Mouse (Mus musculus) hindbrain, embryonic 16.5 days (tissue): ENCODE data around the gene Acacb. TPM values are rescaled to one million over a fixed set of nuclear protein-coding genes. Genes with fewer than 3 reads are reported as not detected.
A peak's percentile ranks its signal among the peaks of the same experiment; 100 is the strongest.

Experiments
- ATAC-seq: fragments of 200-750 bp; cut with Nextera tagmentation; 2 replicates; pipeline ENCODE4 v1.8.0; 2017; ENCODE audit warnings: moderate TSS enrichment, moderate library complexity
- H3K27ac ChIP-seq: fragments of 300-500 bp; sonication (generic); 2 replicates; pipeline ENCODE4 v1.5.1; 2014; ENCODE audit warnings: low read depth, mild to moderate bottlenecking, control low read depth, low read length, moderate library complexity
- H3K27me3 ChIP-seq: fragments of 300-500 bp; sonication (generic); replicated peaks from 2 replicates; pipeline ENCODE4 v1.6.1; 2014; ENCODE audit warnings: low read length; ENCODE audit not compliant: control insufficient read depth, insufficient read depth
- H3K36me3 ChIP-seq: fragments of 300-500 bp; sonication (generic); 2 replicates; pipeline ENCODE4 v1.6.1; 2014; ENCODE audit warnings: mild to moderate bottlenecking, low read length, moderate library complexity, mixed read lengths; ENCODE audit not compliant: control insufficient read depth, insufficient read depth
- H3K4me1 ChIP-seq: fragments of 300-500 bp; sonication (generic); 2 replicates; pipeline ENCODE4 v1.6.1; 2014; ENCODE audit warnings: low read depth, low read length; ENCODE audit not compliant: control insufficient read depth, insufficient read depth
- H3K4me2 ChIP-seq: fragments of 300-500 bp; sonication (generic); 2 replicates; pipeline ENCODE4 v1.6.1; 2014; ENCODE audit warnings: mild to moderate bottlenecking, low read length, control low read depth, moderate library complexity
- H3K4me3 ChIP-seq: fragments of 300-500 bp; sonication (generic); 2 replicates; pipeline ENCODE4 v1.5.1; 2014; ENCODE audit warnings: mild to moderate bottlenecking, low read length, control low read depth, moderate library complexity
- H3K9ac ChIP-seq: fragments of 300-500 bp; sonication (generic); 2 replicates; pipeline ENCODE4 v1.6.1; 2014; ENCODE audit warnings: low read depth, mild to moderate bottlenecking, control low read depth, low read length, moderate library complexity
- H3K9me3 ChIP-seq: fragments of 300-500 bp; sonication (generic); 2 replicates; pipeline ENCODE4 v1.6.1; 2014; ENCODE audit warnings: mild to moderate bottlenecking, low read length, moderate library complexity; ENCODE audit not compliant: control insufficient read depth
- WGBS: fragments of 180-500 bp; shearing (Covaris S2); extraction: QIAGEN DNeasy Blood & Tissue Kit; methylation state at CpG from one replicate; pipeline ENCODE4 v1.1.7; 2014; 5-methylcytosine and 5-hydroxymethylcytosine counted together
- polyA plus RNA-seq: library from polyadenylated mRNA; unstranded; fragments of >200 nt; fragmentation: Nextera tagmentation; extraction: Ambion mirVana; gene quantifications from 2 replicates; pipeline ENCODE4 v1.2.1, GENCODE M21; 2015

The Acacb gene
- polyA plus RNA-seq, 1 experiment from 2014 or later, result 5.4 TPM

- Histone ChIP-seq H3K4me1 (peaks cover 11% of the 10 kb centered on the region), H3K9ac (no peak overlapping the region), H3K27me3 (peaks cover 16% of the 10 kb centered on the region), H3K36me3 (no peaks in the 10 kb centered on the region), H3K4me2 (no peak overlapping the region; the same call in 1 of the 2 replicates), H3K9me3 (no peaks in the 10 kb centered on the region), H3K27ac (peak overlapping the region; percentile 6; the same call in 1 of the 2 replicates), H3K4me3 (no peak overlapping the region)
- WGBS, result 24% methylated on average over 22 of the region's 22 CpGs
- ATAC-seq, result no peak
These were observed 153.0 kb downstream of the Acacb start for GRCm38 (mm10) chr5:114299156-114299855.

GRCm38 (mm10) chr5:114299883-114300610 lies 153.7 kb downstream of the Acacb start:
- no peak overlapping the region for H3K4me3 ChIP-seq
- no peaks in the 10 kb centered on the region for H3K36me3 ChIP-seq
- peaks cover 11% of the 10 kb centered on the region for H3K4me1 ChIP-seq
- H3K9ac ChIP-seq, result no peak overlapping the region
- peaks cover 16% of the 10 kb centered on the region for H3K27me3 ChIP-seq
- no peak for ATAC-seq
- no peak overlapping the region for H3K27ac ChIP-seq
- H3K9me3 ChIP-seq, result no peaks in the 10 kb centered on the region
- WGBS, result 52% methylated on average over 24 of the region's 24 CpGs
- no peak overlapping the region for H3K4me2 ChIP-seq

Other genes starting within 250 kb of the Acacb start
- gene Coro1c, start 237.8 kb upstream of the Acacb start, polyA plus RNA-seq, result 176 and 191 TPM in 2 replicates
- 9.6 and 13.2 TPM in 2 replicates for gene Ssh1, start 152.6 kb upstream of the Acacb start, polyA plus RNA-seq
- gene Dao, start 142.8 kb upstream of the Acacb start, polyA plus RNA-seq, result not detected in 2 replicates
- 18.6 and 20.7 TPM in 2 replicates for gene Usp30, start 81.1 kb upstream of the Acacb start, polyA plus RNA-seq
- gene Svop, start 55.0 kb upstream of the Acacb start, polyA plus RNA-seq, result 97.2 and 98.7 TPM in 2 replicates
- gene Alkbh2, start 18.3 kb upstream of the Acacb start, polyA plus RNA-seq, result 4.9 and 6.4 TPM in 2 replicates
- 12.1 and 14.4 TPM in 2 replicates for gene Ung, start 16.1 kb upstream of the Acacb start, polyA plus RNA-seq
- gene Foxn4, start 127.3 kb downstream of the Acacb start, polyA plus RNA-seq, result 0.11 and 0.29 TPM in 2 replicates
- gene Myo1h, start 142.6 kb downstream of the Acacb start, polyA plus RNA-seq, result 0.85 and 1.0 TPM in 2 replicates
- 59.3 and 70.1 TPM in 2 replicates for gene Kctd10, start 234.0 kb downstream of the Acacb start, polyA plus RNA-seq
- 36.7 and 45.4 TPM in 2 replicates for gene Ube3b, start 234.1 kb downstream of the Acacb start, polyA plus RNA-seq